Mouse (Mus musculus): ENCODE measurements around the gene Ccl3. TPM values are rescaled to one million over a fixed set of nuclear protein-coding genes. Genes with fewer than 3 reads are reported as not detected.

Ccl3 gene
- polyA plus RNA-seq, 1 experiment from 2014 or later = 0.34 TPM

- H3K9ac ChIP-seq (ENCODE audit: low read depth, low read length) = no peak overlapping the region
- no peaks in the 10 kb centered on the region for H3K9me3 ChIP-seq (replicated peaks; ENCODE audit: control insufficient read depth, low read length)
- no peak overlapping the region for H3K4me2 ChIP-seq (ENCODE audit: low read depth, low read length)
- H3K36me3 ChIP-seq (ENCODE audit: control insufficient read depth, insufficient read depth) = no peaks in the 10 kb centered on the region
- H3K4me1 ChIP-seq (ENCODE audit: control insufficient read depth, low read depth, low read length) = no peaks in the 10 kb centered on the region
- no peak overlapping the region for H3K4me3 ChIP-seq (ENCODE audit: low read depth, low read length)
- H3K27me3 ChIP-seq (ENCODE audit: control insufficient read depth, insufficient read depth, low read depth, low read length) = no peaks in the 10 kb centered on the region
- no peak for ATAC-seq (ENCODE audit: low read depth)
- H3K27ac ChIP-seq (ENCODE audit: low read length) = no peak overlapping the region
- 10% methylated on average over 1 of the region's 1 CpGs for WGBS (ENCODE audit: insufficient replicate concordance)
These were observed 42.8 kb downstream of the Ccl3 start for GRCm38 (mm10) chr11:83606396-83606795.

- Histone ChIP-seq H3K4me1 (ENCODE audit: control insufficient read depth, low read depth, low read length) (no peaks in the 10 kb centered on the region), H3K36me3 (ENCODE audit: control insufficient read depth, insufficient read depth) (no peaks in the 10 kb centered on the region), H3K27me3 (ENCODE audit: control insufficient read depth, insufficient read depth, low read depth, low read length) (no peaks in the 10 kb centered on the region), H3K9ac (ENCODE audit: low read depth, low read length) (no peak overlapping the region), H3K27ac (ENCODE audit: low read length) (no peak overlapping the region), H3K9me3 (replicated peaks; ENCODE audit: control insufficient read depth, low read length) (no peaks in the 10 kb centered on the region), H3K4me2 (ENCODE audit: low read depth, low read length) (no peak overlapping the region), H3K4me3 (ENCODE audit: low read depth, low read length) (no peak overlapping the region)
- 48% methylated on average over 3 of the region's 3 CpGs for WGBS (ENCODE audit: insufficient replicate concordance)
- ATAC-seq (ENCODE audit: low read depth) = no peak
These were observed 43.6 kb downstream of the Ccl3 start for GRCm38 (mm10) chr11:83605535-83605934.

- 53% methylated on average over 4 of the region's 4 CpGs for WGBS (ENCODE audit: insufficient replicate concordance)
- Histone ChIP-seq H3K36me3 (ENCODE audit: control insufficient read depth, insufficient read depth) (no peaks in the 10 kb centered on the region), H3K4me2 (ENCODE audit: low read depth, low read length) (no peak overlapping the region), H3K27me3 (ENCODE audit: control insufficient read depth, insufficient read depth, low read depth, low read length) (no peaks in the 10 kb centered on the region), H3K4me1 (ENCODE audit: control insufficient read depth, low read depth, low read length) (no peaks in the 10 kb centered on the region), H3K9me3 (replicated peaks; ENCODE audit: control insufficient read depth, low read length) (no peaks in the 10 kb centered on the region), H3K27ac (ENCODE audit: low read length) (no peak overlapping the region), H3K9ac (ENCODE audit: low read depth, low read length) (no peak overlapping the region), H3K4me3 (ENCODE audit: low read depth, low read length) (no peak overlapping the region)
- no peak for ATAC-seq (ENCODE audit: low read depth)
These were observed 44.5 kb downstream of the Ccl3 start for GRCm38 (mm10) chr11:83604698-83605097.

- H3K4me2 ChIP-seq (ENCODE audit: low read depth, low read length) = no peak overlapping the region
- no peak overlapping the region for H3K27ac ChIP-seq (ENCODE audit: low read length)
- H3K4me1 ChIP-seq (ENCODE audit: control insufficient read depth, low read depth, low read length) = no peaks in the 10 kb centered on the region
- H3K9me3 ChIP-seq (replicated peaks; ENCODE audit: control insufficient read depth, low read length) = no peaks in the 10 kb centered on the region
- H3K27me3 ChIP-seq (ENCODE audit: control insufficient read depth, insufficient read depth, low read depth, low read length) = no peaks in the 10 kb centered on the region
- no peak overlapping the region for H3K9ac ChIP-seq (ENCODE audit: low read depth, low read length)
- no peak overlapping the region for H3K4me3 ChIP-seq (ENCODE audit: low read depth, low read length)
- H3K36me3 ChIP-seq (ENCODE audit: control insufficient read depth, insufficient read depth) = no peaks in the 10 kb centered on the region
- 66% methylated on average over 3 of the region's 3 CpGs for WGBS (ENCODE audit: insufficient replicate concordance)
- ATAC-seq (ENCODE audit: low read depth) = no peak
These were observed 45.8 kb downstream of the Ccl3 start for GRCm38 (mm10) chr11:83603399-83603798.

- ATAC-seq (ENCODE audit: low read depth) = no peak
- Histone ChIP-seq H3K9me3 (replicated peaks; ENCODE audit: control insufficient read depth, low read length) (no peaks in the 10 kb centered on the region), H3K27me3 (ENCODE audit: control insufficient read depth, insufficient read depth, low read depth, low read length) (no peaks in the 10 kb centered on the region), H3K4me2 (ENCODE audit: low read depth, low read length) (no peak overlapping the region), H3K9ac (ENCODE audit: low read depth, low read length) (no peak overlapping the region), H3K36me3 (ENCODE audit: control insufficient read depth, insufficient read depth) (no peaks in the 10 kb centered on the region), H3K4me1 (ENCODE audit: control insufficient read depth, low read depth, low read length) (no peaks in the 10 kb centered on the region), H3K27ac (ENCODE audit: low read length) (no peak overlapping the region), H3K4me3 (ENCODE audit: low read depth, low read length) (no peak overlapping the region)
- WGBS (ENCODE audit: insufficient replicate concordance) = 53% methylated on average over 2 of the region's 2 CpGs
These were observed 48.6 kb downstream of the Ccl3 start for GRCm38 (mm10) chr11:83600576-83600975.

GRCm38 (mm10) chr11:83598991-83599390 is 50.2 kb downstream of the Ccl3 start:
- no peaks in the 10 kb centered on the region for H3K9me3 ChIP-seq (replicated peaks; ENCODE audit: control insufficient read depth, low read length)
- no peaks in the 10 kb centered on the region for H3K36me3 ChIP-seq (ENCODE audit: control insufficient read depth, insufficient read depth)
- no peak for ATAC-seq (ENCODE audit: low read depth)
- no peak overlapping the region for H3K4me3 ChIP-seq (ENCODE audit: low read depth, low read length)
- H3K27ac ChIP-seq (ENCODE audit: low read length) = no peak overlapping the region
- no peak overlapping the region for H3K4me2 ChIP-seq (ENCODE audit: low read depth, low read length)
- 68% methylated on average over 3 of the region's 3 CpGs for WGBS (ENCODE audit: insufficient replicate concordance)
- H3K27me3 ChIP-seq (ENCODE audit: control insufficient read depth, insufficient read depth, low read depth, low read length) = no peaks in the 10 kb centered on the region
- no peak overlapping the region for H3K9ac ChIP-seq (ENCODE audit: low read depth, low read length)
- H3K4me1 ChIP-seq (ENCODE audit: control insufficient read depth, low read depth, low read length) = no peaks in the 10 kb centered on the region

- H3K36me3 ChIP-seq (ENCODE audit: control insufficient read depth, insufficient read depth) = no peaks in the 10 kb centered on the region
- no peak overlapping the region for H3K27ac ChIP-seq (ENCODE audit: low read length)
- no peak overlapping the region for H3K4me2 ChIP-seq (ENCODE audit: low read depth, low read length)
- no peak for ATAC-seq (ENCODE audit: low read depth)
- no peaks in the 10 kb centered on the region for H3K27me3 ChIP-seq (ENCODE audit: control insufficient read depth, insufficient read depth, low read depth, low read length)
- no peak overlapping the region for H3K4me3 ChIP-seq (ENCODE audit: low read depth, low read length)
- no peak overlapping the region for H3K9ac ChIP-seq (ENCODE audit: low read depth, low read length)
- WGBS (ENCODE audit: insufficient replicate concordance) = 52% methylated on average over 3 of the region's 3 CpGs
- H3K9me3 ChIP-seq (replicated peaks; ENCODE audit: control insufficient read depth, low read length) = no peaks in the 10 kb centered on the region
- no peaks in the 10 kb centered on the region for H3K4me1 ChIP-seq (ENCODE audit: control insufficient read depth, low read depth, low read length)
These were observed 50.8 kb downstream of the Ccl3 start for GRCm38 (mm10) chr11:83598207-83598837.

Other genes with a start within 250 kb of the Ccl3 start
- gene Rasl10b, start 240.2 kb downstream of the Ccl3 start, polyA plus RNA-seq (2015; fragmentation: Nextera tagmentation; extraction: Ambion mirVana) = 0.02 and 0.07 TPM in 2 replicates
- not detected in 2 replicates for gene Gas2l2, start 219.9 kb downstream of the Ccl3 start, polyA plus RNA-seq (2015; fragmentation: Nextera tagmentation; extraction: Ambion mirVana)
- 1.7 and 2.4 TPM in 2 replicates for gene 1700020L24Rik, start 211.7 kb downstream of the Ccl3 start, polyA plus RNA-seq (2015; fragmentation: Nextera tagmentation; extraction: Ambion mirVana)
- gene Mmp28, start 186.3 kb downstream of the Ccl3 start, polyA plus RNA-seq (2015; fragmentation: Nextera tagmentation; extraction: Ambion mirVana) = 0.37 and 0.42 TPM in 2 replicates
- gene Taf15, start 176.3 kb downstream of the Ccl3 start, polyA plus RNA-seq (2015; fragmentation: Nextera tagmentation; extraction: Ambion mirVana) = 4.1 and 4.2 TPM in 2 replicates
- gene Heatr9, start 127.2 kb downstream of the Ccl3 start, polyA plus RNA-seq (2015; fragmentation: Nextera tagmentation; extraction: Ambion mirVana) = not detected in 2 replicates
- gene Ccl5, start 118.8 kb downstream of the Ccl3 start, polyA plus RNA-seq (2015; fragmentation: Nextera tagmentation; extraction: Ambion mirVana) = 1.2 and 1.7 TPM in 2 replicates
- gene Ccl9, start 70.7 kb downstream of the Ccl3 start, polyA plus RNA-seq (2015; fragmentation: Nextera tagmentation; extraction: Ambion mirVana) = 66.8 and 71.8 TPM in 2 replicates
- gene Ccl6, start 56.3 kb downstream of the Ccl3 start, polyA plus RNA-seq (2015; fragmentation: Nextera tagmentation; extraction: Ambion mirVana) = 16.3 and 16.9 TPM in 2 replicates
- not detected in 2 replicates for gene Rpl9-ps1, start 3.7 kb downstream of the Ccl3 start, polyA plus RNA-seq (2015; fragmentation: Nextera tagmentation; extraction: Ambion mirVana)
- gene Ccl4, start 13.2 kb upstream of the Ccl3 start, polyA plus RNA-seq (2015; fragmentation: Nextera tagmentation; extraction: Ambion mirVana) = 0.48 and 0.50 TPM in 2 replicates
- gene Wfdc17, start 54.6 kb upstream of the Ccl3 start, polyA plus RNA-seq (2015; fragmentation: Nextera tagmentation; extraction: Ambion mirVana) = 20.4 and 20.6 TPM in 2 replicates
- 0.18 TPM in 1 of 2 replicates, not detected in the other for gene Wfdc18, start 59.7 kb upstream of the Ccl3 start, polyA plus RNA-seq (2015; fragmentation: Nextera tagmentation; extraction: Ambion mirVana)
- gene Wfdc21, start 97.6 kb upstream of the Ccl3 start, polyA plus RNA-seq (2015; fragmentation: Nextera tagmentation; extraction: Ambion mirVana) = 52.2 and 61.4 TPM in 2 replicates
- gene Heatr6, start 104.3 kb upstream of the Ccl3 start, polyA plus RNA-seq (2015; fragmentation: Nextera tagmentation; extraction: Ambion mirVana) = 5.6 and 7.2 TPM in 2 replicates
- 4.6 and 5.9 TPM in 2 replicates for gene Hnf1b, start 200.7 kb upstream of the Ccl3 start, polyA plus RNA-seq (2015; fragmentation: Nextera tagmentation; extraction: Ambion mirVana)